Mouse (Mus musculus): ENCODE measurements around the gene Armh3. TPM values are rescaled to one million over a fixed set of nuclear protein-coding genes. Genes with fewer than 3 reads are reported as not detected.

Armh3 gene
- 10 to 100 TPM; 20.1 to 20.2 TPM for total RNA-seq (2021)

DNA sequence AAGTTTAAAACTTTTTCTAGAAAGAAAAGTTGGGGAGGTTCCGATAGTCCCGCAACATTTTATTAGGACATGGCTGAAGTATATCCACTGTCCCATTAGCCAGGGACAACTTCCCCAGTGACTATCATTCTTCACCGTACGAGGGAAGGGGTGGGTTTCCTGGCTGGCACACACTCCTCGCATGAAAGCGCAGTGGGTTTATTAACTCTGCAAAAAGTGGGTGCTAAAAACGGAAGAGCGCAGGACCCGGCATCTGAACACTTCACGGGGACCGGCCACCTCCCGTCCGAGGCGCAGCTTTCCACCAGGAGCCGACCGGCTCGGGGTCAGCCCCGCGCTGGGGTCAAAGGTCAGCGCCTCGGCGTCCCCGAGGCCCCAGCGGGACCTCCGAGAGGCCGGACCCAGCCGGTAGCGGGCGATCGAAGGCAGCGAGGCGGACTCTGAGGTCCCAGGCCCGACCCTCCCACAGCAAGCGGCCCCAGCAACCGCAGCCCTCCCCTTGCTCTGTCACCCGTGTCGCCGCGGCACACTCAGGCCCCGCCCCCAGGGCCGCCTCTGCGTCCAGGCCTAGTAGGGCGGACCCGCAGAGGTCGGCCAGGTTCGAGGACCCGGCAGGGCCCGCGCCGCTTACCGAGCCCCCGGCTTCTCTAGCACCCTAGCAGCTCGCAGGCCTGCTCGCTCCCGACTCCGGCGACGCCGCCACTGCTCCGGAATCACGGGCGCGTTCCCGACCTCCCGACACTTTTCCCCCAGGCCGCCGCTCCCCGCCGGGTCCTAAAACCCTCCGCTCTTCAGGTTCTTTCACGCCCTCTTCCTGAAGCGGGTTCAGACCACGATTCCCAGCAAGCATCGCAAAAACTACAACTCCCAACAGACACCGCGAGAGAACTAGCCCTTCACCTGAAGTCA, at the start of gene Armh3:
TSS of gene Armh3 (minus strand) at position 704 of the 909 bp plus-strand sequence.
- peak; percentile 94 for DNase-seq (ENCODE audit: low spot score in 2 of 2)
- intact Hi-C loops (cut with DNase I): loop anchor here (5.0 kb wide), 1 partner anchor 44 kb away; the partner anchor contains the start of gene Pprc1

DNA sequence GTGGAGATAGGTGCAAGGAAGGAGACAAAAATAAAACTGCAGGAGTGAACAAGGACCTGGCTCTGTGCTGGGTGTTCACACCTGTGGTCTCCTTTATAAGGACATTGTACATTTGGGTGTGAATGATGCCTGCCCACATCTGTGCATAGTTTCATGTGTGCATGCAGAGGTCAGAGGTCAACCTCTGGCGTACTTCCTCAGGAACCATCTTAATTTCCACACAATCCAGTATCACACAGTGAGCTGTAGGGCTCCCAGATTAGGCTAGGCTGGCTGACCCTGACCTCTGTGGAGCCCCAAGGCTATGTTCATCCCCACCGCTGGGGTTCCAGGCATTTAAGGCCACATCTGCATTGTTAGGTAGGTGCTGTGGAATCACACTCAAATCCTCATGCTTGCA, 49.1 kb upstream of the Armh3 start:
- DNase-seq (ENCODE audit: low spot score in 2 of 2): no peak

DNA sequence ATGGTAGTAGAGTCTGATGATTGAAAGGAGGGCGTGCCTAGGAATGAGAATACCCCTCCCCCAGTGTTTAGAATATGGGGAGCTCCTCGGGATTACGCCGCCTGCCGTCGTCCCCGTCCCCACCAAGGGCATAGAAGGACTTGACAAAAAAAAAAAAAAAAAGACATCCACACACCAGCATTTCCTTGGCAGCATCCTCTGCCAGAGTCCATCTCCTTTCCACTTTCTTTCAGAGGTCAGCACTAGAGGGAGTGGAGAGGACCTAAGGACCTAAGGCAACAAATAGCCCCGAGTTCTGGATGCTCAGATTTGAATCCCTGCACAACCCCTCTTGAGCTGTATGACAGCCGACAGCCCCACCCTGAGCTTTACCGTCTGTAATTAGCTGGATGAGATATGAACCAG, 48.3 kb upstream of the Armh3 start:
- intact Hi-C loops (cut with DNase I): no loop called here
- no peak for DNase-seq (ENCODE audit: low spot score in 2 of 2)

More for the DNA sequence above, 49.1 kb upstream of the Armh3 start:
- intact Hi-C loops (cut with DNase I): no loop called here

DNA sequence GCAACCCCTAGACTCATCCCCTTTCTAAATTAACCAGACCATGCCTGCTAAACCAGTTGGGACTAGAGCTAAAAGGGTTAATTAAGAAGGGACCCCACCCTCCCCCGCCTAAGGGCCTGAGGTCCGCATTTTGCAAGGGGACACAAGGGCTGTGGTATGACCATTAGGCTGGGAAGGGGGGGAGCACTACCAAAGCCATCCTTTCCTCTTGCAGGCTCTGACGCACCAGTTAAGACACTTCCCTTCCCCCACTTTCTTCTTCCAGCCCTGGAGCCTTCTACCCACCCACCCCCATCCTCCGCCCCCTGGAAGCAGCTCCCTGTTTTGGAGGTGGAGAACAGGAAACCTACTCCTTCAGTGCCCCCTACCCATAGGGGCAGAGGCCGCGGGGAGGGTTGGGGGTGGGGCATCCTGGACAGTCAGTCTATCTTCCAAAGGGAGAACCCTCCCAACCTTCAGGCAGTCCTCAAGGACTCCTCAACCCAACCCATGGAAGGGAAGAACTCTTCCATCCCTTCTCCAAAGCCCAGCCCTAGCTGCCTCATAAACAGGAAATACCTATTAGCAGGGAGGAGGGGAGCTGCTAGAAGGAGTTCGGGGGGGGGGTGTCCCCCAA, 47.5 kb upstream of the Armh3 start:
- intact Hi-C loops (cut with DNase I): no loop called here
- DNase-seq (ENCODE audit: low spot score in 2 of 2): peak; percentile 59 to 64

DNA sequence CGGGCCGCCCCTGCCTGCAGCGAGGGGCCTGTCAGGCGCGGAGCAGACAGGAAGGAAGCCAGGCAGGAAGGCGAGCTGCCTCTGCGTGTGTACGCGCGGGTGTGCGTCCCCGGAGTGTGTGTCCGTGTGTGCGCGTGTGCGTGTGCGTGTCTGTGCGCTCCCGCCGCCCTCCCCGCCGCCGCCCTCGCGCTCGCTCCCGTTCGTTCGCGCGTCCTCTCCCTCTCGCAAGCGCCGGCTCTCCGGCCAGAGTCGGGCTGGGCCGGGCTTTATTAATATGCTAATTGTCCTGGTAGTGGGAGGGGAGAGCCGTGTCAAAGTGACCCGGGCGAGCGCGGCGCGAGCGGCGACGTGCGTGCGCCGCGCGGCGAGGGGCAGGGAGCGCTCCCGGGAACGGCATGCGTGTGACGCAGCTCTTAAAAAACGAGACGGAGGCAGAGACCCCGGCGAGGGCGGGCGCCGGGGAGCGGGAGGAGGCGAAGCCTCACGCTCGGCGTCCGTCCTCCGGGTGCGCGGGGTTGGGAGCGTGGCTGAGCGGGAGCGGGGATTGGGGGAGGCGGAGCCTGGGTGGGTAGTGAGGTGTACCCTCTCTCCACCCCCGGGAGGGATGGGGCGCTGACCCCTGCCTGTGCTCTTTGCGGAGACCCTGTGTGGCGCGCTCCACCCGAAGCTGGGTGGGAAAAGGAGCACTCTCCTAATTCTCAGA, 46.9 kb upstream of the Armh3 start, which contains the start of gene Ldb1:
TSS of gene Ldb1 (minus strand) at position 222 of the 703 bp plus-strand sequence.
- intact Hi-C loops (cut with DNase I): loop anchor here (5.0 kb wide), 1 partner anchor 48 kb away; the partner anchor contains the start of gene Armh3
- peak; percentile 87 to 91 for DNase-seq (ENCODE audit: low spot score in 2 of 2)

DNA sequence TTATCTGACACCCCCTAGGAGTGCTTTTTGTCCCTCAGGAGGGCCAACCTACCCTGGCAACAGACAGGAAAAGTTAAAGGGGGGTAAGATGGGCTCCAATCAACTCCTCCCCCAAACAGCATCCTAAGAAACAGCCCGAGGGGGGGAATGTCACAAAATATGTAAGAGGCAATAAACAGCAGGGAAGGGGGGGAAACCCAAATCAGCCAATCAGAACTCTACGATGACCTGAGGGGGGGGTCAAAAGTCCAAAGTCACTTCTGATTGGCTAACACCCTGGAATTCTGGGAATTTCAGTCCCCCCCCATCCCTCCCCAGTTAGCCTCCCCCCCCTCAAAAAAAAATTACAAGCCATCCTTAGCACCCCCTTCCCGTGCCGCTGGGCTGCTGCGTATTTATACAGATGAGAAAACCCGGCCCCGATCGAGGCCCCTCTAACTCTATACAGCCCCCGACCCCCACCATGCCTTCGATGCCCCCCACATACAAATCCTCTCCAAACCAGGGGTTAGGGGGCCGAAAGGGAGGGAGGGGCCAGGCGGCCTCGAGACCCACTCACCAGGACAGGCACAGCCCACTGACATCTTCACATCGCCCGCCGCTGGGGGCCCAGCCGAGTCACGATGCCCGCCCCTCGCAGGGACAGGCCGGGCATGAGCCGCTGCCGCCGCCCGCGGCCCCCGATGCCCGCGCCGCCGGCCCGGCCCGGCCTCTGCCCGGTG, 46.1 kb upstream of the Armh3 start, which contains the start of gene Pprc1:
TSS of gene Pprc1 (plus strand) at position 616 of the 722 bp plus-strand sequence.
- intact Hi-C loops (cut with DNase I): loop anchor here (5.0 kb wide), 1 partner anchor 47 kb away; the partner anchor contains the start of gene Armh3
- no peak for DNase-seq (ENCODE audit: low spot score in 2 of 2)

DNA sequence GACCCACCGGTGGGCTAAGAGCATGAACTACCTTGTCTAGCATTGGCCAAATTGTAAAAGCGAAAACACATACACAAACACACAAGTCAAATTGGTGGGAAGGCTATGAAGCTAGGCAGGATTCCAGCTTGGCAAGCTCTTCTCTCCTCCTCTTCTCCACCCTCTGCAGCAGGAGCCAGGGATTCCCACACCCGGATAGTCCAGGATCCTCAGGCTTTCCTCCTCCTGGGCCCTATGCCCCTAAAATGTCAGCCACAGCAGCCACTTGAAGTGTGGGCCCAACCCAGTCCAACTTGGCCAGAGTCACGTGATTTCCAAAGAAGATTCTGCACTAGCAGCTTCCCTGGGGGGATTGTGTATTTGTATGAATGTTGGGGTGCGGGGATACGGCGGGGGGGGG, 45.1 kb upstream of the Armh3 start:
- no peak for DNase-seq (ENCODE audit: low spot score in 2 of 2)
- intact Hi-C loops (cut with DNase I): loop anchor here (5.0 kb wide), 1 partner anchor 46 kb away; the partner anchor contains the start of gene Armh3

DNA sequence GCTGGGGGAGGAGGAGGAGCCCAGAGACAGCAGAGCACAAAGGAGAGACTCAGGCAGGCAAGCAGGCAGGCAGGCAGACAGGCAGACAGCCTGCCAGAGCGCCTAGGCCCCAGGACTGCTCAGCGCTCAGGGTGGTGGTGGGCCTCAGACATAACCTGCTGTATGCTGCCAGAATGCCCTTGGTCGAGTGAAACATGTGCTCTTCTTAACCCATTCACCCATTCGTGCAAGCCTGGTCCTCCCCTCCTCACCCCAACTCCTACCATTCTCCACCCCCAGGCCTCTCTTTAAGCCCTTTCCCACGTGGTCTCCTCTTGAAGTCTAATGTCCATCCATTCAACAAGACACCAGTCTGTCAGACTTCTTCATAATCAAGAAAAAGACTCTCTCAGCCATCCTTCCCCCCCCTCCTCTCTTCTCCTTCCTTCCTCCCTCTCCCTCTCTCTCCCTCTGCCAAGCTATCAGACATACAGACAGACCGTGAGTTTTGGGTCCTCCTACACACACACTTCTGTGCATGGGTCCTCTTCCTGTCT, 44.3 kb upstream of the Armh3 start:
- intact Hi-C loops (cut with DNase I): loop anchor here (5.0 kb wide), 1 partner anchor 45 kb away; the partner anchor contains the start of gene Armh3
- DNase-seq (ENCODE audit: low spot score in 2 of 2): peak in 1 of 2 experiments; percentile 62

DNA sequence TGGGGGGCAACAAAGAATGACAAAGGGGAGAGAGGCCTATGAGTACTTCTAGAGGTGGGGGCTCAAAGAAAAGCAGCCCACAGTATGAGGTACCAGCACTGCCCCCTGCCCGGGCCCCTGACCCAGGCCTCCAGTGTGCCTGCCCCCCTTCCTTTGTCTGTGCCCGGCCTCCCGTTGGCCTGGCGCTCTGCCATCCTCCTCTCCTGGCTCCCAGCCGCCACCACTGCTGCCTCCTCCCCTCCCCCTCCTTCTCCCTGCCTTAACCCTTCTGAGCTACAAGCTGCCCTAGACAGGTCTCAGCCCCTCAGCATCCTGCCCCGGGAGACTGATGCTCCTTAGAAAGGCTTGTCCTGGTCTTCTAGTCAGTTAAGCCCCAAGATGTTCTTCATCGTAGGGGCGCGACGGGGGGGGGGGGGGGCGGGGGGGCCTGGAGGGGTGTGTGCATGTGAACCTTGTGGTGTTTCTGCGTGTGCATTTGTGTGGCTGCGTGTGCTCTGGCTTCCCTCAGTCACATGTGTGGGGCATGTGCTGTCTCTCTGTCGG, 43.7 kb upstream of the Armh3 start:
- peak; percentile 68 to 75 for DNase-seq (ENCODE audit: low spot score in 2 of 2)
- intact Hi-C loops (cut with DNase I): loop anchor here (5.0 kb wide), 1 partner anchor 45 kb away; the partner anchor contains the start of gene Armh3

DNA sequence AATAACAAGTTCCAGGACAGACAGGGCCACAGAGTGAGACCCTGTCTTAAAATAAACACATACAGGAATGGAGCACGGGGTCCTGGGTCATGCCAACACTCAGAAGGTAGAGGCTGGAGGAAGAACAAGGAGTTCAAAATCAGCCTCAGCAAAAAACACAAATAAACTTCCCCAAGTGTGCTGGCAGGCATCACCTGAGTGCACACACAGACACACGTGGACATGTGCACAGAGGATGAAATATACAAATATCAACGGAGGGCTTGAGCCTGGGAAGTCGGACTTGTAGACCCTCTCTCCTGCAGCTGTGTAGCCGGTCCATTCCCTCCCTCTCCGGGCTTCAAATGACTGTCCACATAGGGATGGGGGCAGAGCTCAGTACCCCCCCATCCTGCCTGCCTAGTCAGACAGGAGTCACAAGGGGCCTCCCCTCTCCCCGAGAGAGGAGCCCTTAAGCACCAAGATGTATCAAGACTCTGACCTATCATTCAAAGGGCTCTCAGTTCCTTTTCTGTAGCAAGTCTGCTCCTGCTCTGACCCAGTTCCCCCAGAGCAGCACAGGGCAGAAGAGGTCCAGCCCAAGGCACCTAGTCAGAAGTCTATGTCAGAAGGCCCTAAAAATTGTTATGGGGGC, 43.1 kb upstream of the Armh3 start:
- intact Hi-C loops (cut with DNase I): loop anchor here (5.0 kb wide), 1 partner anchor 44 kb away; the partner anchor contains the start of gene Armh3

DNA sequence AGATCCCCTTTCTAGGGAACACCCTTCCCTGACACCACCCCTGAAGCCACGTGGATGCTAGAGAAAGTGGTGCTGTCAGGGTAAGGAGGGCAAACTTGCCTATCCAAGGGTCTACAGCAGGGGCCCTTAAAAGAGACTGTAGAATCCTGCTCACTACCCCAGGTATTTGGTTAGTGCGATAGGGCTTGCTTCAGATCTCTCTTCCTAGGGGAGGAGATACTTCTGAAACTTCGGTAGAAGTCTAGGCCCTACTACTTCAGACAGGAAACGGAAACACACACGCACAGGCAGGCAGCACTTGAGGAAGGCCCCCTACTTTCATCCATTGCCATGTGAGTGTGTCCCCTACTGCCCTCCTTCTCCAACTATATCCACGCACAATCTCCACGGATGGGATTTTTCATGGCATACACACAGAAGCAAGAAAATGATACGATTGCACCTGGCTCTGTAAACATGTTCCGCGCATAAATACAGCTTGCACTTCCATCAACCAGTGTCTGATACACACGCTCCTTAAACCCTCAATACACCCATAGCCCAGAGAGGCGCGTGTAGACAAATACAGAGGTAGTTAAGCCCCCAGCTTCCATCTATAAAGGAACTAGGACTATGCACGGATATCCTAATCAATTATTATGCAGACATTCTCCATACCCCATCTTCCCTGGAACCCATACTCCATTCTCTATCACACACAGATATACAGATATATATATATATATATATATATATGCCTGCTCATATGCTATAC, 42.0 kb upstream of the Armh3 start:
- intact Hi-C loops (cut with DNase I): loop anchor here (5.0 kb wide), 1 partner anchor 43 kb away; the partner anchor contains the start of gene Armh3
- DNase-seq (ENCODE audit: low spot score in 2 of 2): no peak

More for the DNA sequence above, 43.1 kb upstream of the Armh3 start:
- no peak for DNase-seq (ENCODE audit: low spot score in 2 of 2)

DNA sequence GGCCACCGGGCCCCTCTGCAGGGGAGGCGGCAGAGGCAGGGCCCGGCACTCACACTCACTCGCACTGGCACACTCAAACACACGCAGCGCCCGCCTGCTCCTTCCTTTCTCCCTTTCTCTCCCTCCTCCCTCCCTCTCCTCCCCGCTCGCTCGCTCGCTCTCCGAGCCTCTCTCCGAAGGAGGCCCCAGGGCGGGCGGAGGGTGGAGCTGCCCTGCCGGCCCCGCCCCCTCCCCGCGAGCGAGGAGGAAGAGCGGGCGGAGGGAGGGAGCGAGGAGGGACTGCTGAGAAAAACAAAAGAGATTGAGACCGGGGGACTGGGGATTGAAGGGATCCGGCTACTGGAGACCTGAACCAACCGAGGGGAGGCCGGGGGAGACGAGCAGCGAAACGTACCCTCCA, 41.2 kb upstream of the Armh3 start:
- intact Hi-C loops (cut with DNase I): no loop called here
- DNase-seq (ENCODE audit: low spot score in 2 of 2): peak; percentile 78 to 89

DNA sequence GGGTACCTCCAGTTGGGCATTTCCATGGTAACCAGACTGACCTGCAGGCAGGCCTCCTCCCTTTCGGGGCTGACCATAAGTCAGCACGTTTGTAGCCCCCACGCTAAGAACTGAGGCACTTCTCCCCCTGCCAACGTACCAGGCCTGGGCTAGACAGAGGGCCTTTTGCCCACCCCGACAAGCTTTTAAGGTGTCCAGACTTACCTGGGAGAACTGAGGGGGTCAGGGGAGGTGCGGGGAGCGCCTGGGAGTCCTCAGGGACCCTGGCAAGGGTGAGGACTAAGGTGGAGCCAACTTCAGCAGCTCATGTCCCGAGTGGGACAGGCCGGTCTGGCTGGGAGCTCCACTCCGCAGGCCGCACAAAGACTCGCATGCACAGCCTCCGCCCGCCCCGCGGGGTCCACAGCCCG, 40.6 kb upstream of the Armh3 start:
- intact Hi-C loops (cut with DNase I): no loop called here
- DNase-seq (ENCODE audit: low spot score in 2 of 2): no peak

DNA sequence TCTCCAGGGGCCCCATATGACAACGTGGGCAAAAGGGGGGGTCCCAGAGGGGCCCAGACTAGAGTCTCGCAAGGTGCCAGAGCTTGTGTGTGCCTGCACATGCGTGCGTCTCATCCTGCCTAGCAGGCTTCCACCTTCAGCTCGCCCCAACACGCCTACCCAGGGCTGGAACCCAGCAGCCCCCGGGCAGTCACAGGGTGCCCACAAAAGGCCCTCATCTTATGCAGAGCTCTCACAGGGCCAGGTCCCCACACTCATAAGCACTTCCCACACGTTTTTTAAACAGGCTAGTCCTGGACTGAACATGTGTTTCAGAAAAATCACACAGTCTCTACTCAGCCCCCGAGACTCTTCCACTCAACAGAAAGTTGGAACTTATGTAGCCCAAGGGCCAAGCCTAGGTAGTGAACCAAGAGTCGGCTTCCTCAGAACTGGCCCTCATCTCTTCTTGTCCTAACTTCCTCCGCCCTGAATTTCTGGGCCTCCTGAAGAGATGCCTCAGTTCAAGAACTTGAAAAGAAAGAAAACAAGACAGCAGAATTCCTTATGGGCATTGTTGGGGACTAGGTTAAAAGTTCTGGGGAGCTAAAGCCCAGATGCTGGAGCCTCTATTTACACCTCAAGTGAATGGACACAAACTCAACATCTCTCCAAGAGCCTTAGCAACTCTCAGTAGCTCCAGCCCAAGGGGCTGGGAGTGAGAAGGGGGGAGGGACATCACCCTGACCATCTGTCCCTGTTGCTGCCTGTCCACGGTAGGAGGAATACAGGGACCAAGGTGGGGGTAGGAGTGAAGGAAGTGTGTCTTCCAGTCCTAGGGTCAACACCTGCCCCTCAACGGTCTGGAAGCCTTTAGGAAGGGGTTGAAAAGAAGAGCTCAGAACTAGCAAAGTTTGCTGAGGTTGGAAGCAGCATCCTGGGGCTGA, 39.9 kb upstream of the Armh3 start:
- intact Hi-C loops (cut with DNase I): no loop called here

DNA sequence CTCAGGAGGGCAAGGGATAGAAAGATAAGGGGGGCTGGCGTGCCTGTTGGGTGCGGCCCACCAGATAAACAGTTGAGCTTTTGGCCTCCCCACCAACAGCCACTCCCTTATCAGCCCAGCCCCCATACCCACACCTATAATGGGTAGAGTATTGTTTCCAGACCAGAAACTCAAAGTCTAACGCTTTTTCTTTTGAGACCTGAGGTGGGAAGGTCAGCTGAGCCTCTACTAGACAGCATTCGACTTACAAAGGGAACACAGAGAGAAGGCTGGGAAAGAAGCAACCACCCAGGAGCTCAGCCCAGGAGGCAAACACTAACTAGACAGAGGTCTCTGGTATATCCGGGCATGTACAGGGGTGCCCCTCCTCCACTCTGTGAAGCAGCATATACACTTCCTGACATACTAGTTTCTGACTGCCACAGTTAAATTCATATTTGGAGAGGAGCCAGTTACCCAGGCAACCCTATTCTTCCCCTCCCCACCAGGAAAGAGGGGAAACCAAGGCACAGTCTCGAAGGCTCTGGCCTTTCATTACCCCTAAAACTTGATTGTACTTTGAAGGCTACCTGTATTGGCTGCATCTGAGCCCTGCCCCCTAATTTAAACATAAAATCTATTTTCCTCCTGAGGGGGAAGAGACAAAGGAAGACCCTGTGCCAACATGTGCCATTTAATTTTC, 39.1 kb upstream of the Armh3 start:
- no peak for DNase-seq (ENCODE audit: low spot score in 2 of 2)
- intact Hi-C loops (cut with DNase I): no loop called here

More for the DNA sequence above, 39.9 kb upstream of the Armh3 start:
- no peak for DNase-seq (ENCODE audit: low spot score in 2 of 2)

All from left cerebral cortex, postnatal 36 days (tissue).